Mouse (Mus musculus) limb, embryonic 12.5 days (tissue): ENCODE measurements around the gene Mast4. TPM values are rescaled to one million over a fixed set of nuclear protein-coding genes. Genes with fewer than 3 reads are reported as not detected.

ENCODE experiments used
- ATAC-seq: fragments of 200-750 bp; cut with Nextera tagmentation; 2 replicates; pipeline ENCODE4 v1.8.0; 2017; ENCODE audit warnings: low read depth, moderate TSS enrichment; ENCODE audit not compliant: insufficient number of reproducible peaks, insufficient read depth, low FRiP score, low TSS enrichment
- H3K27ac ChIP-seq: fragments of 300-500 bp; sonication (generic); 2 replicates; pipeline ENCODE4 v1.5.1; 2016; ENCODE audit warnings: mild to moderate bottlenecking, moderate library complexity
- H3K27me3 ChIP-seq: fragments of 300-500 bp; sonication (generic); 2 replicates; pipeline ENCODE4 v1.6.1; 2016; ENCODE audit warnings: mild to moderate bottlenecking, moderate library complexity
- H3K36me3 ChIP-seq: fragments of 300-500 bp; sonication (generic); 2 replicates; pipeline ENCODE4 v1.6.1; 2016; ENCODE audit warnings: mild to moderate bottlenecking, moderate library complexity
- H3K4me1 ChIP-seq: fragments of 300-500 bp; sonication (generic); replicated peaks from 2 replicates; pipeline ENCODE4 v1.6.1; 2016
- H3K4me2 ChIP-seq: fragments of 300-500 bp; sonication (generic); 2 replicates; pipeline ENCODE4 v1.6.1; 2016; ENCODE audit warnings: mild to moderate bottlenecking, moderate library complexity
- H3K4me3 ChIP-seq: fragments of 300-500 bp; sonication (generic); replicated peaks from 2 replicates; pipeline ENCODE4 v1.5.1; 2016; ENCODE audit warnings: mild to moderate bottlenecking
- H3K9ac ChIP-seq: fragments of 300-500 bp; sonication (generic); replicated peaks from 2 replicates; pipeline ENCODE4 v1.6.1; 2016; ENCODE audit warnings: mild to moderate bottlenecking, moderate library complexity
- H3K9me3 ChIP-seq: fragments of 300-500 bp; sonication (generic); 2 replicates; pipeline ENCODE4 v1.6.1; 2016; ENCODE audit warnings: mild to moderate bottlenecking, moderate library complexity
- WGBS: fragments of 180-500 bp; shearing (Covaris S2); methylation state at CpG from one replicate; pipeline ENCODE4 v1.1.7; 2016; 5-methylcytosine and 5-hydroxymethylcytosine counted together
- polyA plus RNA-seq: library from polyadenylated mRNA; unstranded; fragments of >200 nt; fragmentation: Nextera tagmentation; extraction: Ambion mirVana; gene quantifications from 2 replicates; pipeline ENCODE4 v1.2.1, GENCODE M21; 2016

Gene Mast4
- polyA plus RNA-seq, 1 experiment from 2014 or later: 26.0 TPM

DNA sequence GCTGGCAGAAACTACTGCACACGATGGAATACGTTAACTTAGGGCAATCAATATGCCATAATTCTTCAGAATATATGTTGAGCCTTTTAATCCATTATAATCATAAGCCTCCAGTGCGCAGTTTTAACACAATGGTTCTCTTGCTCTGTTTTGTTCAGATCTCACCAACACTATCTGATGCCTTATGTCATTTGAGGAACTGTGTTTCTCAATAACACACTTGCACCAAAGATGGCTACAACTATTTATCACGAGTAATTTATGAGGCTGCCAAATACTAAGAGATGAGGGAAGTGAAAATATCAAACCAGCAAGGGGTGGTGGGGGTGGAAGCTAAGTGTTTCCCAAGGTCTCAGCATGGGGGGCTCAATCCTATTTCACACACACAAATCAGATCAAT, 448.1 kb downstream of the Mast4 start:
- H3K4me3 ChIP-seq: no peak overlapping the region
- H3K9ac ChIP-seq: no peak overlapping the region
- H3K27ac ChIP-seq: no peak overlapping the region
- ATAC-seq: no peak
- no peaks in the 10 kb centered on the region for H3K36me3 ChIP-seq
- H3K4me2 ChIP-seq: no peak overlapping the region
- H3K4me1 ChIP-seq: peaks cover 13% of the 10 kb centered on the region
- WGBS: 87% methylated on average over 4 of the region's 4 CpGs
- no peaks in the 10 kb centered on the region for H3K9me3 ChIP-seq
- H3K27me3 ChIP-seq: no peaks in the 10 kb centered on the region

- no peak overlapping the region for H3K27ac ChIP-seq
- ATAC-seq: no peak
- no peak overlapping the region for H3K4me2 ChIP-seq
- H3K4me1 ChIP-seq: peaks cover 13% of the 10 kb centered on the region
- H3K4me3 ChIP-seq: no peak overlapping the region
- H3K9ac ChIP-seq: no peak overlapping the region
- WGBS: 91% methylated on average over 7 of the region's 7 CpGs
- no peaks in the 10 kb centered on the region for H3K36me3 ChIP-seq
- H3K27me3 ChIP-seq: no peaks in the 10 kb centered on the region
- no peaks in the 10 kb centered on the region for H3K9me3 ChIP-seq
Observed at GRCm38 (mm10) chr13:102880381-102881076, 453.8 kb downstream of the Mast4 start.

DNA sequence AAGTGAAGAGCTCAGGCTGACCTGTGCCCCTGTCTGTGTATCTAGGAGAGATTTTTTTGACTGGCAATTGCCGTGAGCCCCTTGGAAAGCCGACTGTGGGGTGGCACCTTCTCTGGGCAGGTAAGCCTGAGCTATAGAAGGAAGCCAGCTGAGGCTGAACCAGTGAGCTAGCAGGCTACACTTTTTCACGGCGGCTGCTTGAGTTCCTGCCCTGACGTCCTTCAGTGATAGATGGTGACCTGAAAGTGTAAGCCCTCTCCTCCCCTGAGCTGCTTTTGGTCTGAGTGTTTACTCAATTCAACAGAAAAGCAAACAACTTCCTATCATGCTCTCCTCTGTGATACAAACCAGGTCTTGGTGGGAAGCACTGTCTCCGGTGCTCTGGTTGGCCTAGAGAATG, 455.7 kb downstream of the Mast4 start:
- Histone ChIP-seq H3K4me1 (peaks cover 18% of the 10 kb centered on the region), H3K9ac (no peak overlapping the region), H3K36me3 (no peaks in the 10 kb centered on the region), H3K27ac (no peak overlapping the region), H3K27me3 (no peaks in the 10 kb centered on the region), H3K4me3 (no peak overlapping the region), H3K9me3 (no peaks in the 10 kb centered on the region), H3K4me2 (no peak overlapping the region)
- WGBS: 41% methylated on average over 6 of the region's 6 CpGs
- no peak for ATAC-seq

GRCm38 (mm10) chr13:102877766-102878325, 456.5 kb downstream of the Mast4 start:
- H3K9me3 ChIP-seq: no peaks in the 10 kb centered on the region
- H3K27ac ChIP-seq: no peak overlapping the region
- WGBS: 86% methylated on average over 12 of the region's 12 CpGs
- no peak overlapping the region for H3K9ac ChIP-seq
- H3K27me3 ChIP-seq: no peaks in the 10 kb centered on the region
- H3K4me3 ChIP-seq: no peak overlapping the region
- H3K36me3 ChIP-seq: no peaks in the 10 kb centered on the region
- H3K4me2 ChIP-seq: no peak overlapping the region
- no peak for ATAC-seq
- H3K4me1 ChIP-seq: peaks cover 23% of the 10 kb centered on the region

GRCm38 (mm10) chr13:102877154-102877553, 457.1 kb downstream of the Mast4 start:
- Histone ChIP-seq H3K4me2 (no peak overlapping the region), H3K4me1 (peaks cover 23% of the 10 kb centered on the region), H3K36me3 (no peaks in the 10 kb centered on the region), H3K27ac (no peak overlapping the region), H3K9ac (no peak overlapping the region), H3K9me3 (no peaks in the 10 kb centered on the region), H3K4me3 (no peak overlapping the region), H3K27me3 (no peaks in the 10 kb centered on the region)
- WGBS: 78% methylated on average over 8 of the region's 8 CpGs
- ATAC-seq: no peak

GRCm38 (mm10) chr13:102875520-102875919, 458.8 kb downstream of the Mast4 start:
- Histone ChIP-seq H3K9ac (no peak overlapping the region), H3K4me2 (no peak overlapping the region), H3K4me1 (peaks cover 23% of the 10 kb centered on the region), H3K4me3 (no peak overlapping the region), H3K27ac (no peak overlapping the region), H3K27me3 (no peaks in the 10 kb centered on the region), H3K36me3 (no peaks in the 10 kb centered on the region), H3K9me3 (no peaks in the 10 kb centered on the region)
- WGBS: 56% methylated on average over 8 of the region's 8 CpGs
- no peak for ATAC-seq

DNA sequence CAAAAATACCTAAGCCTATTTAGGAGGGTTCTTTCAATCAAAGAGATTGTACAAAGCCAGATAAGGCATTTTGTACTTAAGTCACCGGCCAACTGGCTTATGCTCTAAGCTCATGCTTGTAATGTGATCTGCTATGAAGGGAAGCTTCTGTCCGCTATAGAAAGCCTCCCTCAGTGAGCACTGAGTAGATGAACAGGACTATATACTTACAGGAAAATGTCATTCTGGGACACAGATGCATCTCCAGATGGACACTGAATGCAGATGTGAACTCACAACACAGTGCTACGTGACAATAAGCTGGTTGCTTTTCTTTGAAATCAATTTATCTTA, 459.2 kb downstream of the Mast4 start:
- H3K9ac ChIP-seq: no peak overlapping the region
- H3K36me3 ChIP-seq: no peaks in the 10 kb centered on the region
- no peak overlapping the region for H3K4me3 ChIP-seq
- 59% methylated on average over 3 of the region's 3 CpGs for WGBS
- H3K27me3 ChIP-seq: no peaks in the 10 kb centered on the region
- no peak for ATAC-seq
- no peak overlapping the region for H3K4me2 ChIP-seq
- no peaks in the 10 kb centered on the region for H3K9me3 ChIP-seq
- H3K27ac ChIP-seq: no peak overlapping the region
- H3K4me1 ChIP-seq: peaks cover 23% of the 10 kb centered on the region

DNA sequence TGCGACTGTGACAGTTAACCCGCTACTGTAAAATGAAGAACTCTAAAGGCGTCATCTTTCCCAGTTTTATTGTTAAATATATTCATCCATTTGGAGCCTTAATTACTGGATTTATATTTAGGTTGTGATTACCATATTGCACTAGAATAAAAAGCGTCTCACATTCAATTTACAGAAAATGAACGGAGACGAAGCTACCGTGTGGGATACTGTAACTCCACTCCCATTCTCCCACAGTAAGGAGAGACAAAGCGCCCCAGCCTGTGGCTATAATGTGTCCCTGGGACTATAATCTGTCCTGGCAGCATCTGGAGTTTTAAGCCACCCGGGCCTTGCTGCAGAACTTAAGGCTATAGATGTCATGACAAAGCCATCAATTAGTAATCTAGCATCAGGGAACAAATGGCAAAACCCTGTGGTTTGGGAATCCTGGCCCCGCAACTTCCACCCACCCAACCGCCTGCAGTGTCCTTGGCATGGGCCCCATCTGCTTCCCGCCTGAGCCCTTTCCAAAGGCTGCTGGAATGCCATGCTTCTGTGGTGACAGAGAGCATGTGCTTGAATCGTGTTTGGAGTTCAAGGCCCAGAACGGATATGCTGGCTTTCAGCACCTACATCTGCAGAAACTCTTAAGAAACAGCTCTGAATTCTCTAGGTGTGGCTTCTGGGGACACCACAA, 459.7 kb downstream of the Mast4 start:
- Histone ChIP-seq H3K9me3 (no peaks in the 10 kb centered on the region), H3K4me2 (no peak overlapping the region), H3K4me1 (peaks cover 23% of the 10 kb centered on the region), H3K27ac (no peak overlapping the region), H3K4me3 (no peak overlapping the region), H3K27me3 (no peaks in the 10 kb centered on the region), H3K36me3 (no peaks in the 10 kb centered on the region), H3K9ac (no peak overlapping the region)
- ATAC-seq: no peak
- 81% methylated on average over 14 of the region's 14 CpGs for WGBS

GRCm38 (mm10) chr13:102873412-102874016, 460.8 kb downstream of the Mast4 start:
- Histone ChIP-seq H3K36me3 (no peaks in the 10 kb centered on the region; the same call in 1 of the 2 replicates), H3K4me2 (no peak overlapping the region), H3K27ac (no peak overlapping the region), H3K9me3 (0 out of 2 replicates have a peak, but pooled peaks cover 3% of the 10 kb centered on the region), H3K27me3 (no peaks in the 10 kb centered on the region), H3K4me1 (peaks cover 19% of the 10 kb centered on the region), H3K4me3 (no peak overlapping the region), H3K9ac (no peak overlapping the region)
- no peak for ATAC-seq
- 92% methylated on average over 5 of the region's 5 CpGs for WGBS

DNA sequence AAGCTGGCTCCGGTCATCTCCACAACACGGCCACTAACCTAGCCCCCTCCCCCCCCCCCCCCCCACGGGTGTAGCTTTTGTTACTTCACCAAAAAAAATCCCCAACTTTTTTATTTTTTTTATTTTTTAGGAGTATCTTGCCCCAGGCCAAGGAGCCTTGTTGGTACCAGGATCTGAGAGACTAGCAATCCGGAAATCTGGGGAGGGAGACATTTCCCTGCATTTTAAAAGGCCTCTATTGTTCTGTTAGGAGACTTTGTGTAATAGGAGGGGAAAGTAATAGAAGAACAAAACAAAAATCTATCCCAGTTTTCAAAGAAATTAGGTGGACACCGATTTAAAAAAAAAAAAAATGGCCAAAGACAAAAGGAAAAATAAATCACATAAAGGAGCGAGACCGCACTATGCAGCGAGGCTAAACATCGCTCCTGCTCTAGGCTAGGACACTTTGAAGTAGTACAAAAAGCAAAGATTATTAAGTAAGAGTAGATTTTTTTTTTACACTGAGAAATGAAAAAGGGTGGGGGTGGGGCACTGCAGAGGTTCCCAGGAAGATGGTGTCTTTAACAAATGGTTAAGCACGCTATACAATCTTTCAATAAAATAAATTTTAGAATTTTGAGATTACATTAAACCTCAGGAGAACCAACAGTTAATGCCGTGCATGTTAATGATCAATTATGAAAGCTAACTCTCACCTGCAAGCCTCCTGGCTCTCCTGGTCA, 462.8 kb downstream of the Mast4 start:
- no peak overlapping the region for H3K27ac ChIP-seq
- H3K4me2 ChIP-seq: no peak overlapping the region
- WGBS: 78% methylated on average over 11 of the region's 11 CpGs
- no peaks in the 10 kb centered on the region for H3K27me3 ChIP-seq
- H3K9me3 ChIP-seq: 0 out of 2 replicates have a peak, but pooled peaks cover 11% of the 10 kb centered on the region
- 0 out of 2 replicates have a peak, but pooled peaks cover 13% of the 10 kb centered on the region for H3K4me1 ChIP-seq
- peaks cover 4% of the 10 kb centered on the region; the same call in 1 of the 2 replicates for H3K36me3 ChIP-seq
- no peak overlapping the region for H3K4me3 ChIP-seq
- no peak for ATAC-seq
- H3K9ac ChIP-seq: no peak overlapping the region

- no peak overlapping the region for H3K27ac ChIP-seq
- 83% methylated on average over 4 of the region's 4 CpGs for WGBS
- no peak overlapping the region for H3K4me2 ChIP-seq
- ATAC-seq: no peak
- no peaks in the 10 kb centered on the region for H3K27me3 ChIP-seq
- H3K4me1 ChIP-seq: 0 out of 2 replicates have a peak, but pooled peaks cover 6% of the 10 kb centered on the region
- H3K4me3 ChIP-seq: no peak overlapping the region
- no peak overlapping the region for H3K9ac ChIP-seq
- H3K9me3 ChIP-seq: 0 out of 2 replicates have a peak, but pooled peaks cover 11% of the 10 kb centered on the region
- H3K36me3 ChIP-seq: peaks cover 4% of the 10 kb centered on the region; the same call in 1 of the 2 replicates
Observed at GRCm38 (mm10) chr13:102869541-102869940, 464.8 kb downstream of the Mast4 start.
